Mouse (Mus musculus) adrenal gland, adult 8-10 months (tissue): ENCODE data around the gene Msl1. TPM values are rescaled to one million over a fixed set of nuclear protein-coding genes. Genes with fewer than 3 reads are reported as not detected.

Source experiments
- DNase-seq: peaks from one replicate; pipeline ENCODE4 v3.0.0; 2022
- total RNA-seq, 4 experiments: library from RNA; stranded (reverse); gene quantifications; 2 replicates each; pipeline ENCODE4 v1.2.4; 2022

Gene Msl1
- total RNA-seq, 4 experiments from 2014 or later, result 93.5 to 98.5 (median 93.7) TPM

DNA sequence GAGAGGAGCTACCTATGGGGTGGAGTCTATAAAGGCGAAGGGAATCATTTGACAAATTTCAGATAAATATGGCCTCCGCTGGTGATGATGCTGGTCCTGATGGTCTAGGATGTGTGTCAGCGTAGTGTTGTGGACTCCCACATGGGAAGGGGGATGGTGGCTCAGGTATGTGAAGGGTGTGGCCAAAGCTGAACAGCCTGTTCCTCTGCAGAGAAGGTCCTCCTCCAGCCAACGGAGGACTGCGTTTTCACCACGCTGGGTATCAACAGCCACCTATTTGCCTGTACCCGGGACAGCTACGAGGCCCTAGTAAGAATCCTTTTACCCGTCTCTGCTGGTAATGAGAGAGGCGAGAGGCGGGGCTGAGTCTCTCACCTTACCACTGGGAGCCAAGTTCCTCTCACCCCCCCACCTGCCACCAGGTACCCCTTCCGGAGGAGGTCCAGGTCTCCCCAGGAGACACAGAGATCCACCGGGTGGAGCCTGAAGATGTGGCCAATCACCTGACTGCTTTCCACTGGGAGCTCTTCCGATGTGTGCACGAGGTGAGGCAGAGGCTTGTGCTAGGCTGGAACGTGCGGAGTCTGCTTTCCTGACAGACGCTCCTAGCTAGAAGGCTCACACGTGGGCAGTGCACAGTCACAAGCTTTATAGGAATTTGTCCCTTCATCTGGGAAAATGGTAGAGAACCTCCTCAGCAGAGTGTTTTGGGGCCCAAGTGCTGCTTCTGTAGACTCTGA lies 51.7 kb downstream of the Msl1 start:
- no peak for DNase-seq

DNA sequence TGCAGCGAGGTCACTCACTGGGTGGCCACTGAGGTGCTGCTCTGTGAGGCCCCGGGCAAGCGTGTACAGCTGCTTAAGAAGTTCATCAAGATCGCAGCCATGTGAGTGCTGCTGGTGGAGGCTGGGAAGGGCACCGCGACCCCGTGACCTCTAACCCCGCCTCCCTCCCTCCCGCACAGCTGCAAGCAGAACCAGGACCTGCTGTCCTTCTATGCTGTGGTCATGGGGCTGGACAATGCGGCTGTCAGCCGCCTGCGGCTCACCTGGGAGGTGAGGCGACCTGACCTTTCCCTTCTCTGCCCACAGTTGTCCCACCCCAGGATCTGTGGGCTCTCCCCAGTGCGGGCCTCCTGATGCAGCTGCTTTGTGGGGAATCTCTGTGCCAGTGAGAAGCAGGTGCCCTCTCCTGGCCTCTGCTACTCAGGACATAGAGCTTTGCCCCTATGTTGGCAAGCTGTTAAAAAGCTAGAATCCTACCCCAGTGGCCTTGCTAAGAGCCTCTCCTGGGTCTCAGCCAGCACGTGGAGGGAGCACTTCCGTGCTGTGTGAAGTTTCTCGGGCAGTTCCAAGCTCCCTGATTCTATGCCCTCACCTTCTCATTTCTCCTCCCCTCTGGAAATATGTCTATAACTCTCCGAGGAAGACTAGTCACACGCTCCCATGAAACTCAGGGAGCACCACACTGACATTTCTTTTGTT lies 54.0 kb downstream of the Msl1 start:
- DNase-seq, result no peak

DNA sequence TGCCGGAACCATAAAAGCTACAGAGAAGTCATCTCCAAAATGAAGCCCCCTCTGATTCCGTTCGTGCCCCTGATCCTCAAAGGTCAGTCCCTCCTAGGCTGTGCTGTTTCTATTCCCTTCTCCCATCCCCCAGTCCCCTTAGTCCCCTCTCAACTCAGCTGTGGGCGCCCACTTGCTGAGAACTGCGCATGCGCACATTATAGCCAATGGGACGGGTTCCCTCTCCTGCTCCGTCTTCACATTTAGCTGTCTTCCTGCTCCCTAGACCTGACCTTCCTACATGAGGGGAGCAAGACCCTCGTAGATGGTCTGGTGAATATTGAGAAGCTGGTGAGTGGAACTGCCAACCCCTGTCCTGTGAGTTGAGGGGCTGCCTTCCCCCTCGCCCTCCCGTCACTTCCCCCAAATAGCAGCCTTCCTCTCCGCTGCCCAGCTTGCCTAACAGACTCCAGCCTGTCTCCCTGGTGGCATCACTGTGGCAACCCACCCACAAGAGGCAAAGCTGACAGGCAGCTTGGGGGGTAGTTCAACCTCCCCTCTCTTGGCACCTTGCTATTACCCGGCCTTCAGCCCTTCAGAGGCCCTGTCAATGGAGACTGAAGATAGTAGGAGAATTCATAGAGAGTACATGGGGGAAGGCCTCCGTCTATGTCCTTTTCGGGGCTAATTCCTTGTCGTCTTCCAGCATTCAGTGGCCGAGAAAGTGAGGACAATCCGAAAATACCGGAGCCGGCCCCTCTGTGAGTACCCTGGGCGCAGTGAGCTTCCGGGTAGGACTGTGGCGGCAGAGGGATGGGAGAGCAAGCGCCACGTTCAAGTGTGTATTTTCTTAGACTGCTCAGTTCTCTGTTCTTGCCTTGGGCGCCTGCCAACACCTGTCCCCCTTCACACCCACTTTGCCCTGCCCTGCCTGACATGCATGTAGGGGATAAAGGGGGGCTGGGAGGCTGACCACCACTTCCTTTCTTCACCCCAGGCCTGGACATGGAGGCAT lies 55.1 kb downstream of the Msl1 start:
- no peak for DNase-seq

DNA sequence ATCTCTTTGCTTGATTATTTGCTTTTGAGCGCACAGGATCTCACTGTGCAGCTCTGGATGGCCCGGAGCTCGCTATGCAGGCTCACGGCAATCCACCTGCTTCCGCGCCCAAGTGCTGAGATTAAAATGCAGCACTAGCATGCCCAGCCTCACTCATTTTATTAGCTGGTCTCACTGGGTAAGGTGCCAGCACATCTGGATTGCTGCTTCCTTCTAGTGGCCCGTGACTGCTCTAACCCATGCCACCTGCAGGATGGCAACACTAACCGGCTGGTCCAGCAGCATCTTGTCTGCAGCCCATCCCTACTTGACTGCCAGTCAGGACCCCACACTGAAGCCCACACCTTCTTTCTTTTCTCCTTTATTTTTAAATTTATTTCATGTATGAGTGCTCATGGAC lies 58.8 kb downstream of the Msl1 start:
- no peak for DNase-seq

DNA sequence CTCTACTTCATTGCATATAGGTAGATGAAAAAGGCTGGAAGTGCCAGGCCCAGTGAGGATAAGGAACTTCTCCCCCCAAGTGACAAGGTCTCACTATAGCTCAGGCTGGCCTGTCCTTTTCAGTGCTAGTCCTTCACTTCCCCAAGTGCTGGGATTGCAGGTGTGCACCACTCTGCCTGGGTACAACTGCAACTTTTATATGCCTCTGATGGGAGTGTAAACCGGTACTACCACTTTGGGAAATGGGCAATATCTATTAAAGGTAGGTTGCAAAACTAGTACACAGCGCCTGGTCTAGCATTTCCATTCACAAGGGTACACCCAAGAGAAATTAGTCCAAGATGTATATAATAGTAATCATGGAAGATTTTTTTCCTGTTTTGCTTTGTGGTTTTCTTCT lies 59.3 kb downstream of the Msl1 start:
- no peak for DNase-seq

Other genes with a start within 250 kb of the Msl1 start
- gene Ikzf3, start 249.5 kb upstream of the Msl1 start, total RNA-seq, result 1 to 10 TPM in 1 of 4 experiments, under 1 TPM in 3; 0.49 to 1.0 (median 0.75) TPM
- gene Zpbp2, start 244.4 kb upstream of the Msl1 start, total RNA-seq, result 1 to 10 TPM in 1 of 4 experiments, under 1 TPM in 2, not detected in 1; 0.51 to 1.1 (median 0.74) TPM
- gene Ormdl3, start 208.1 kb upstream of the Msl1 start, total RNA-seq, result 100 to 1,000 TPM; 102 to 147 (median 129) TPM
- not detected for gene Lrrc3c, start 197.2 kb upstream of the Msl1 start, total RNA-seq
- 10 to 100 TPM; 12.6 to 16.2 (median 14.5) TPM for gene Gm12355, start 169.9 kb upstream of the Msl1 start, total RNA-seq
- 10 to 100 TPM in 1 of 4 experiments, 1 to 10 TPM in 3; 1.5 to 14.3 (median 4.9) TPM for gene Gsdma3, start 169.2 kb upstream of the Msl1 start, total RNA-seq
- under 1 TPM in 1 of 4 experiments, not detected in 3; 0.63 TPM for gene Gsdma2, start 148.8 kb upstream of the Msl1 start, total RNA-seq
- not detected for gene Gsdma, start 131.2 kb upstream of the Msl1 start, total RNA-seq
- gene Psmd3, start 113.0 kb upstream of the Msl1 start, total RNA-seq, result 100 to 1,000 TPM; 115 to 121 (median 117) TPM
- not detected for gene Csf3, start 94.3 kb upstream of the Msl1 start, total RNA-seq
- gene Med24, start 66.1 kb upstream of the Msl1 start, total RNA-seq, result 10 to 100 TPM; 47.7 to 63.3 (median 55.7) TPM
- 100 to 1,000 TPM in 1 of 4 experiments, 10 to 100 TPM in 3; 67.1 to 111 (median 82.9) TPM for gene Thra, start 54.9 kb upstream of the Msl1 start, total RNA-seq
- gene Nr1d1, start 20.2 kb upstream of the Msl1 start, total RNA-seq, result 100 to 1,000 TPM; 140 to 286 (median 201) TPM
- 10 to 100 TPM; 34.3 to 47.2 (median 41.6) TPM for gene Casc3, start 9.4 kb downstream of the Msl1 start, total RNA-seq
- 1 to 10 TPM in 2 of 4 experiments, under 1 TPM in 2; 0.55 to 1.8 (median 1.0) TPM for gene Rapgefl1, start 41.3 kb downstream of the Msl1 start, total RNA-seq
- 10 to 100 TPM; 20.4 to 26.7 (median 23.5) TPM for gene Wipf2, start 68.1 kb downstream of the Msl1 start, total RNA-seq
- under 1 TPM; 0.20 to 0.95 (median 0.72) TPM for gene Cdc6, start 112.3 kb downstream of the Msl1 start, total RNA-seq
- gene Rara, start 132.3 kb downstream of the Msl1 start, total RNA-seq, result 10 to 100 TPM; 21.3 to 36.8 (median 30.8) TPM
- gene Gjd3, start 187.5 kb downstream of the Msl1 start, total RNA-seq, result not detected
- 1 to 10 TPM; 3.1 to 8.3 (median 6.1) TPM for gene Top2a, start 228.7 kb downstream of the Msl1 start, total RNA-seq
- 100 to 1,000 TPM in 2 of 4 experiments, 10 to 100 TPM in 2; 84.1 to 133 (median 104) TPM for gene Igfbp4, start 245.7 kb downstream of the Msl1 start, total RNA-seq